7 mouse cellular contexts compared by ENCODE assay signal in genomic region chr13:68999826-69000225, GRCm38 (mm10). TPM values are rescaled to one million over a fixed set of nuclear protein-coding genes. Genes with fewer than 3 reads are reported as not detected.
DNase-seq lines count a peak whose midpoint lies in the region; ATAC-seq and TF ChIP-seq lines count a peak whose summit lies in the region.

No protein-coding gene starts in this region.

- no peak for DNase-seq in lung, adult 18-20 months
- DNase-seq in limb, embryonic 14.5 days (ENCODE audit: low spot score), result no peak
- no peak for DNase-seq in cerebellum, adult 11 months
- DNase-seq in layer of hippocampus, adult 9-11 months, result no peak

- no peaks in the 10 kb centered on the region; the same call in 1 of the 2 replicates for H3K4me1 ChIP-seq in lung, embryonic 16.5 days (replicated peaks; ENCODE audit: control insufficient read depth, insufficient read depth, low read length)
- H3K4me1 ChIP-seq in forebrain, embryonic 16.5 days (replicated peaks; ENCODE audit: control insufficient read depth, insufficient read depth, low read length), result peaks cover 20% of the 10 kb centered on the region
- peaks cover 22% of the 10 kb centered on the region for H3K4me1 ChIP-seq in limb, embryonic 14.5 days (ENCODE audit: control insufficient read depth, insufficient read depth, low read length)
- H3K4me1 ChIP-seq in stomach, embryonic 16.5 days (ENCODE audit: control insufficient read depth, insufficient read depth, low read length), result peaks cover 21% of the 10 kb centered on the region

- peak overlapping the region; percentile 73 for H3K4me3 ChIP-seq in lung, embryonic 16.5 days (ENCODE audit: low read length)
- H3K4me3 ChIP-seq in forebrain, embryonic 16.5 days (replicated peaks; ENCODE audit: low read length), result peak overlapping the region; percentile 64
- H3K4me3 ChIP-seq in limb, embryonic 14.5 days (replicated peaks; ENCODE audit: low read length), result peak overlapping the region; percentile 64
- H3K4me3 ChIP-seq in stomach, embryonic 16.5 days (replicated peaks; ENCODE audit: low read length), result peak overlapping the region; percentile 56

- 37% methylated on average over 5 of the region's 5 CpGs for WGBS in lung, embryonic 16.5 days
- WGBS in forebrain, embryonic 16.5 days, result 44% methylated on average over 5 of the region's 5 CpGs
- 50% methylated on average over 5 of the region's 5 CpGs for WGBS in limb, embryonic 14.5 days
- WGBS in stomach, embryonic 16.5 days, result 46% methylated on average over 5 of the region's 5 CpGs

- peak overlapping the region; percentile 21 for H3K27ac ChIP-seq in lung, embryonic 16.5 days (ENCODE audit: low read length)
- no peak overlapping the region for H3K27ac ChIP-seq in forebrain, embryonic 16.5 days (ENCODE audit: low read length)
- no peak overlapping the region for H3K27ac ChIP-seq in limb, embryonic 14.5 days (replicated peaks; ENCODE audit: low read depth, low read length)
- H3K27ac ChIP-seq in stomach, embryonic 16.5 days (ENCODE audit: low read length), result no peak overlapping the region

- peaks cover 12% of the 10 kb centered on the region for H3K27me3 ChIP-seq in lung, embryonic 16.5 days (ENCODE audit: control insufficient read depth, insufficient read depth, low read depth, low read length)
- peaks cover 3% of the 10 kb centered on the region; the same call in 1 of the 2 replicates for H3K27me3 ChIP-seq in forebrain, embryonic 16.5 days (replicated peaks; ENCODE audit: control insufficient read depth, insufficient read depth, low read length)
- H3K27me3 ChIP-seq in limb, embryonic 14.5 days (ENCODE audit: control insufficient read depth, insufficient read depth, low read length), result no peaks in the 10 kb centered on the region
- no peaks in the 10 kb centered on the region for H3K27me3 ChIP-seq in stomach, embryonic 16.5 days (ENCODE audit: control insufficient read depth, insufficient read depth, low read length)

- peak; percentile 8 for ATAC-seq in lung, embryonic 16.5 days (ENCODE audit: low read depth)
- ATAC-seq in forebrain, embryonic 16.5 days, result no peak
- ATAC-seq in limb, embryonic 14.5 days (ENCODE audit: low FRiP score, low read depth), result peak; percentile 0; the same call in 1 of the 2 replicates
- ATAC-seq in stomach, embryonic 16.5 days (ENCODE audit: insufficient read depth, low FRiP score), result no peak

- H3K36me3 ChIP-seq in lung, embryonic 16.5 days (ENCODE audit: control insufficient read depth, insufficient read depth, low read length), result no peaks in the 10 kb centered on the region
- H3K36me3 ChIP-seq in forebrain, embryonic 16.5 days (ENCODE audit: control insufficient read depth, insufficient read depth), result no peaks in the 10 kb centered on the region
- H3K36me3 ChIP-seq in limb, embryonic 14.5 days (ENCODE audit: control insufficient read depth, insufficient read depth, low read length), result no peaks in the 10 kb centered on the region
- H3K36me3 ChIP-seq in stomach, embryonic 16.5 days (ENCODE audit: control insufficient read depth, insufficient read depth, low read length), result no peaks in the 10 kb centered on the region

- no peaks in the 10 kb centered on the region for H3K9me3 ChIP-seq in lung, embryonic 16.5 days (ENCODE audit: control insufficient read depth, low read length)
- H3K9me3 ChIP-seq in forebrain, embryonic 16.5 days (ENCODE audit: control insufficient read depth, low read length), result no peaks in the 10 kb centered on the region
- H3K9me3 ChIP-seq in limb, embryonic 14.5 days (ENCODE audit: control insufficient read depth, low read length), result no peaks in the 10 kb centered on the region
- H3K9me3 ChIP-seq in stomach, embryonic 16.5 days (replicated peaks; ENCODE audit: control insufficient read depth, low read length), result no peaks in the 10 kb centered on the region

- no peak for TF ChIP-seq POLR2A in limb, embryonic 14.5 days (IDR thresholded peaks at IDR 0.05; ENCODE audit: borderline replicate concordance, extremely low read depth, insufficient read depth, insufficient read length)

- peak overlapping the region; percentile 74 for H3K4me2 ChIP-seq in lung, embryonic 16.5 days (ENCODE audit: low read depth, low read length)
- H3K4me2 ChIP-seq in forebrain, embryonic 16.5 days (ENCODE audit: low read length), result peak overlapping the region; percentile 95
- H3K4me2 ChIP-seq in limb, embryonic 14.5 days (replicated peaks; ENCODE audit: low read depth, low read length, severe bottlenecking), result peak overlapping the region; percentile 88
- H3K4me2 ChIP-seq in stomach, embryonic 16.5 days (ENCODE audit: low read depth, low read length), result peak overlapping the region; percentile 95

- peak overlapping the region; percentile 84; the same call in 1 of the 2 replicates for H3K9ac ChIP-seq in lung, embryonic 16.5 days (ENCODE audit: low read length)
- peak overlapping the region; percentile 72 for H3K9ac ChIP-seq in forebrain, embryonic 16.5 days (replicated peaks; ENCODE audit: low read depth, low read length)
- H3K9ac ChIP-seq in limb, embryonic 14.5 days (ENCODE audit: low read depth, low read length, severe bottlenecking), result peak overlapping the region; percentile 77
- peak overlapping the region; percentile 76; the same call in 1 of the 2 replicates for H3K9ac ChIP-seq in stomach, embryonic 16.5 days (ENCODE audit: low read length)

RNA-seq across cellular contexts. Expression of gene Adcy2, which starts 0.5 kb away (rescaled TPM):
- polyA plus RNA-seq in lung, embryonic 16.5 days (2015; fragmentation: Nextera tagmentation; extraction: Ambion mirVana), result 9.1 and 12.2 TPM in 2 replicates
- polyA plus RNA-seq in forebrain, embryonic 16.5 days (2015; fragmentation: Nextera tagmentation; extraction: Ambion mirVana), result 3.1 and 4.2 TPM in 2 replicates
- polyA plus RNA-seq in limb, embryonic 14.5 days (2012; rRNA removed), result 16.0 and 17.7 TPM in 2 replicates
- 12.8 TPM in 2 replicates for polyA plus RNA-seq in limb, embryonic 14.5 days (2014; fragmentation: Nextera tagmentation; extraction: Ambion mirVana)
- 0.99 and 1.6 TPM in 2 replicates for polyA plus RNA-seq in stomach, embryonic 16.5 days (2015; fragmentation: Nextera tagmentation; extraction: Ambion mirVana)

Comparison
In these comparisons a context has a peak if more than half of its experiments do, and no peak if none do; other contexts are left out.
1. ATAC-seq: peak in lung, embryonic 16.5 days (single experiment) and limb, embryonic 14.5 days (single experiment); none in forebrain, embryonic 16.5 days (single experiment) and stomach, embryonic 16.5 days (single experiment).
2. Peak in every context shown above with its lines, with median percentiles within 50 percentile points of each other: H3K4me2 ChIP-seq, H3K4me3 ChIP-seq and H3K9ac ChIP-seq.